In the genomic region with DNA sequence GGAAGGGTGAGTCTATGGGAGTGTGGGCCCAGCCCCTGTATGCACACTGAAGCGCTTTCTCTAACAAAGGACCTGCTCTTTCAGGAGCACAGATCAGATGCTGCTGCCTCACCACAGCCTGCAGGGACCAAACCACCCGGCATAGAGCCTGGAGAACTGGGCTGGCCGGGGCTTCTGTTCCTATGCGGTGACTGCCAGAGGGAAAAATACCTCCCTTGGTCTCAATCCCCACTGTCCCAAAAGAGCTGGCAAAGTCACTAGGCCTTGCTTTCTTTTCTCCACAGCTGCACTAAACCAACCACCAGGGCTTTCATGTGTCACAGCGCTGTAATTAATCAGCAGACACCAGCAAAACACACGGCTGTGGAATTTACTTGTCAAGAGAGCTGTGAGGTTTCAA, we compare ENCODE assay signal across 8 mouse cellular contexts.
DNase-seq lines count a peak whose midpoint lies in the region; ATAC-seq and TF ChIP-seq lines count a peak whose summit lies in the region.

No protein-coding gene starts in this region.

- DNase-seq in layer of hippocampus, adult 2 months (ENCODE audit: low spot score in 2 of 2): peak in 1 of 2 experiments; percentile 21
- no peak for DNase-seq in layer of hippocampus, adult 8-10 months (ENCODE audit: low spot score in 2 of 2)
- peak; percentile 22 for DNase-seq in embryonic facial prominence, embryonic 10.5 days (ENCODE audit: low spot score)
- peak; percentile 37 for DNase-seq in heart, postnatal 4 days
- DNase-seq in neural tube, embryonic 11.5 days (ENCODE audit: low spot score): peak; percentile 41
- DNase-seq in layer of hippocampus, adult 9-10 months (ENCODE audit: low spot score): no peak
- no peak for DNase-seq in kidney, postnatal 36 days

- no peak overlapping the region for H3K4me2 ChIP-seq in neural tube, embryonic 11.5 days (ENCODE audit: low read depth)

- peak overlapping the region; percentile 64 for H3K27ac ChIP-seq in layer of hippocampus, adult 2 months
- peak overlapping the region; percentile 71 for H3K27ac ChIP-seq in embryonic facial prominence, embryonic 10.5 days (replicated peaks)
- peak overlapping the region; percentile 49; the same call in 1 of the 2 replicates for H3K27ac ChIP-seq in neural tube, embryonic 11.5 days (ENCODE audit: low read depth, low read length)

- peak; percentile 45 for TF ChIP-seq CTCF in layer of hippocampus, adult 2 months (conservative IDR thresholded peaks at IDR 0.05)

- peaks cover 13% of the 10 kb centered on the region for H3K4me1 ChIP-seq in embryonic facial prominence, embryonic 10.5 days
- H3K4me1 ChIP-seq in neural tube, embryonic 11.5 days (ENCODE audit: control insufficient read depth, insufficient read depth, low read length): peaks cover 7% of the 10 kb centered on the region; the same call in 1 of the 2 replicates

- H3K9ac ChIP-seq in neural tube, embryonic 11.5 days (ENCODE audit: low read length): peak overlapping the region; percentile 26; the same call in 1 of the 2 replicates

- H3K9me3 ChIP-seq in embryonic facial prominence, embryonic 10.5 days: peaks cover 3% of the 10 kb centered on the region
- no peaks in the 10 kb centered on the region for H3K9me3 ChIP-seq in neural tube, embryonic 11.5 days (ENCODE audit: control insufficient read depth, low read length)

- no peaks in the 10 kb centered on the region for H3K27me3 ChIP-seq in embryonic facial prominence, embryonic 10.5 days (replicated peaks; ENCODE audit: low read depth, poor library complexity, severe bottlenecking)
- no peaks in the 10 kb centered on the region for H3K27me3 ChIP-seq in neural tube, embryonic 11.5 days (ENCODE audit: control insufficient read depth, insufficient read depth, low read length)

- no peak overlapping the region for H3K4me3 ChIP-seq in layer of hippocampus, adult 2 months
- no peak overlapping the region for H3K4me3 ChIP-seq in embryonic facial prominence, embryonic 10.5 days
- H3K4me3 ChIP-seq in neural tube, embryonic 11.5 days (ENCODE audit: low read depth, low read length): no peak overlapping the region

- no peak for ATAC-seq in neural tube, embryonic 11.5 days (ENCODE audit: insufficient read depth, low FRiP score, low TSS enrichment)
- ATAC-seq in megakaryocyte-erythroid progenitor cell, adult 5-6 weeks (replicated peaks; ENCODE audit: low FRiP score, low TSS enrichment, poor library complexity, severe bottlenecking): no peak

- WGBS in embryonic facial prominence, embryonic 10.5 days: 60% methylated on average over 6 of the region's 6 CpGs
- WGBS in neural tube, embryonic 11.5 days: 36% methylated on average over 6 of the region's 6 CpGs

- peaks cover 21% of the 10 kb centered on the region for H3K36me3 ChIP-seq in embryonic facial prominence, embryonic 10.5 days (replicated peaks)
- no peaks in the 10 kb centered on the region for H3K36me3 ChIP-seq in neural tube, embryonic 11.5 days (ENCODE audit: control insufficient read depth, insufficient read depth, low read length)

Comparison
In these comparisons a context has a peak if more than half of its experiments do, and no peak if none do; other contexts are left out.
1. DNase-seq: peak in embryonic facial prominence, embryonic 10.5 days (single experiment), heart, postnatal 4 days (single experiment) and neural tube, embryonic 11.5 days (single experiment); none in layer of hippocampus, adult 8-10 months (0 of 2), layer of hippocampus, adult 9-10 months (single experiment) and kidney, postnatal 36 days (0 of 2).
2. Peak in every context shown above with its lines, with median percentiles within 50 percentile points of each other: H3K27ac ChIP-seq.